Mouse (Mus musculus): ENCODE results near the gene Tecta. TPM values are rescaled to one million over a fixed set of nuclear protein-coding genes. Genes with fewer than 3 reads are reported as not detected.

Gene Tecta
- polyA plus RNA-seq, 1 experiment = 0.04 TPM

DNA sequence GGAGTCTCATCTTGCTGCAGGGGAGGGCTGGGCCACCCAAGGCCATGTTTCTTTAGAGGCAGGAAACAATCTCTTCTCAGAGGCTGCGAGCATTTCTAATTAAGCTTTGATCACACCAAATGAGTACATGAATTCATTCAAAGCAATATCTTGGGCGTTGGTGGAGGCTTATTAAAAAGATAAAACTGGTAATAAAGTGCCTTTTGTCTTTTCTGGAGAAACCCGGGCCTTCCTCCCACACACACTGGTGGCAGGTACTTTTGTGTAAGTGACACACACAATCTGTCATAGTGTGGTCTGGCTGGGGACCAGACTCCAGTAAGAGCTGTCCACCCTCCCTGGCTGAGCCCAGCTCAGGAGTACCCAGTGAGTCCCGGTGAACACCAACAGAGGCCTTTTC, 60.6 kb downstream of the Tecta start:
- WGBS = 70% methylated on average over 4 of the region's 4 CpGs
- no peak for DNase-seq (ENCODE audit: low read depth in 1 of 2, low spot score in 2 of 2)
- Histone ChIP-seq H3K36me3 (ENCODE audit: control insufficient read depth, insufficient read depth, low read length) (no peaks in the 10 kb centered on the region), H3K27me3 (ENCODE audit: control insufficient read depth, insufficient read depth, low read length) (no peaks in the 10 kb centered on the region), H3K27ac (ENCODE audit: insufficient read depth, low read length) (no peak overlapping the region), H3K4me1 (ENCODE audit: control insufficient read depth, insufficient read depth, insufficient read length) (no peaks in the 10 kb centered on the region), H3K4me3 (ENCODE audit: extremely low read depth, insufficient read depth, insufficient read length) (no peak overlapping the region)
- TF ChIP-seq CTCF (IDR thresholded peaks at IDR 0.05; ENCODE audit: extremely low read depth, insufficient read depth, insufficient read length, insufficient replicate concordance) (no peak), POLR2A (IDR thresholded peaks at IDR 0.05; ENCODE audit: low read depth, low read length) (no peak)

DNA sequence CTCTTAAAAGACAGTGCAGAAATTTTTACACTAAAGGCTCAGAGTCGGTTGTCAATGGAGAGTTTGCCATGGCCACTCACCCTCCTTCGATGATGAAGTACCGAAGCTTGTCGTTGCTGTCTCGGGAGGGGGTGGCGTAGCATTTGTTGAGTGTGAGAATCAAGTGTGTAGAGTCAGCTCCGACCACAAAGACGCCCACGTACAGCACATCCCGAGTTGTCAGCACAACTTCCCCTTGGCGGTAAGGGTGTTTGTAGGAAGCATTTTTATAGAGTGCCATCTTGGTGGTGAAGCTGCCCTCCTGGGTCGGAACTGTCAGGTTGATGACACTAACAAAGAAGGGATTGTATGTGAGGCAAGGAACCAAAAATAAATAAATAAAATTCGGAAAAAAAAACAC, 62.7 kb downstream of the Tecta start:
- no peak overlapping the region for H3K4me3 ChIP-seq (ENCODE audit: extremely low read depth, insufficient read depth, insufficient read length)
- no peaks in the 10 kb centered on the region for H3K4me1 ChIP-seq (ENCODE audit: control insufficient read depth, insufficient read depth, insufficient read length)
- no peaks in the 10 kb centered on the region for H3K36me3 ChIP-seq (ENCODE audit: control insufficient read depth, insufficient read depth, low read length)
- no peak overlapping the region for H3K27ac ChIP-seq (ENCODE audit: insufficient read depth, low read length)
- WGBS = 67% methylated on average over 13 of the region's 13 CpGs
- no peak for DNase-seq (ENCODE audit: low read depth in 1 of 2, low spot score in 2 of 2)
- TF ChIP-seq POLR2A (IDR thresholded peaks at IDR 0.05; ENCODE audit: low read depth, low read length) (no peak), CTCF (IDR thresholded peaks at IDR 0.05; ENCODE audit: extremely low read depth, insufficient read depth, insufficient read length, insufficient replicate concordance) (no peak)
- H3K27me3 ChIP-seq (ENCODE audit: control insufficient read depth, insufficient read depth, low read length) = no peaks in the 10 kb centered on the region

DNA sequence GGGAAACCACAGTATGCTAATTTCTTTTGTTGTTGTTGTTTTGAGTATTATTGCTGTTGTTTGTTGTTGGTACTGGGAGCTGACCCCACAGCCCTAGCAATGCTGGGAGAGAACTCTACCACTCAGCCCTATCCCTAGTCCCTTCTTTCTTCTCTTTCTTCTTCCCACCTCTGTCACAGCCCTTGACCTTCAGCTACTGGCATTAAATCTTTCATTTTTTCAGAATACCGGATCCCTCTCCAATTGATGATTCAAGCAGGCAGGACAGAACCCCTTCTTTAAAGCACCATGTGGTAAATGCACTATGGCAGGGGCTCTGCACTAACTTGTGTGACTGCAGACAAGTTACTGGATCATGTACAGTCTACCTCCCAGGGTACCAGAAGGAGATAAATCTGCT, 63.2 kb downstream of the Tecta start:
- no peak for DNase-seq (ENCODE audit: low read depth in 1 of 2, low spot score in 2 of 2)
- no peaks in the 10 kb centered on the region for H3K36me3 ChIP-seq (ENCODE audit: control insufficient read depth, insufficient read depth, low read length)
- H3K27me3 ChIP-seq (ENCODE audit: control insufficient read depth, insufficient read depth, low read length) = no peaks in the 10 kb centered on the region
- WGBS = 73% methylated on average over 1 of the region's 1 CpGs
- TF ChIP-seq POLR2A (IDR thresholded peaks at IDR 0.05; ENCODE audit: low read depth, low read length) (no peak), CTCF (IDR thresholded peaks at IDR 0.05; ENCODE audit: extremely low read depth, insufficient read depth, insufficient read length, insufficient replicate concordance) (no peak)
- no peaks in the 10 kb centered on the region for H3K4me1 ChIP-seq (ENCODE audit: control insufficient read depth, insufficient read depth, insufficient read length)
- no peak overlapping the region for H3K4me3 ChIP-seq (ENCODE audit: extremely low read depth, insufficient read depth, insufficient read length)
- no peak overlapping the region for H3K27ac ChIP-seq (ENCODE audit: insufficient read depth, low read length)

DNA sequence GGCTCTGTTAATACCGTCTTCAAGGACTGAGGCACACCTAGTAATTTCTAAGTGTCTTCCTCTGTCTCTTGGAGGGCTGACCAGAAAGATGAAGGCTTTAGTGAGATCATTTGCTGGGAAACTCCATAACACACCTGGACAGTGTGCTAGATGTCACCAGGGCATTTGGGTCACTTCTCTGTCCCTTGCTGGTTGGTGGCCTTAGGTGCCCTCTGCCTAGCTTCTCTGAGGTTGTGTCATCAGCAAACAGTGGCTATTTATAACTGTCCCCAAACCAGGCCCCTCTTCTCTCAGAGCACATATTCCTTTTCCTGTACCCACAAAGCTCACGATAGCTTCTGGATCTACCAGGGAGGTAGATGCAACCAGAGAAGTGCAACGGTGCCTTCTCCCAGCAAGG, 64.8 kb downstream of the Tecta start:
- Histone ChIP-seq H3K4me1 (ENCODE audit: control insufficient read depth, insufficient read depth, insufficient read length) (no peaks in the 10 kb centered on the region), H3K4me3 (ENCODE audit: extremely low read depth, insufficient read depth, insufficient read length) (no peak overlapping the region), H3K27ac (ENCODE audit: insufficient read depth, low read length) (no peak overlapping the region), H3K36me3 (ENCODE audit: control insufficient read depth, insufficient read depth, low read length) (no peaks in the 10 kb centered on the region), H3K27me3 (ENCODE audit: control insufficient read depth, insufficient read depth, low read length) (no peaks in the 10 kb centered on the region)
- TF ChIP-seq CTCF (IDR thresholded peaks at IDR 0.05; ENCODE audit: extremely low read depth, insufficient read depth, insufficient read length, insufficient replicate concordance) = no peak
- no peak for DNase-seq (ENCODE audit: low read depth in 1 of 2, low spot score in 2 of 2)
- 83% methylated on average over 3 of the region's 3 CpGs for WGBS

- no peaks in the 10 kb centered on the region for H3K27me3 ChIP-seq (ENCODE audit: control insufficient read depth, insufficient read depth, low read length)
- H3K4me1 ChIP-seq (ENCODE audit: control insufficient read depth, insufficient read depth, insufficient read length) = no peaks in the 10 kb centered on the region
- TF ChIP-seq CTCF (IDR thresholded peaks at IDR 0.05; ENCODE audit: extremely low read depth, insufficient read depth, insufficient read length, insufficient replicate concordance) = no peak
- TF ChIP-seq POLR2A (IDR thresholded peaks at IDR 0.05; ENCODE audit: low read depth, low read length) = no peak
- 83% methylated on average over 12 of the region's 12 CpGs for WGBS
- H3K4me3 ChIP-seq (ENCODE audit: extremely low read depth, insufficient read depth, insufficient read length) = no peak overlapping the region
- no peak overlapping the region for H3K27ac ChIP-seq (ENCODE audit: insufficient read depth, low read length)
- DNase-seq (ENCODE audit: low read depth in 1 of 2, low spot score in 2 of 2) = no peak
- H3K36me3 ChIP-seq (ENCODE audit: control insufficient read depth, insufficient read depth, low read length) = no peaks in the 10 kb centered on the region
These were observed 67.0 kb downstream of the Tecta start for GRCm38 (mm10) chr9:42332692-42333091.

- Histone ChIP-seq H3K27ac (ENCODE audit: insufficient read depth, low read length) (no peak overlapping the region), H3K4me3 (ENCODE audit: extremely low read depth, insufficient read depth, insufficient read length) (no peak overlapping the region), H3K36me3 (ENCODE audit: control insufficient read depth, insufficient read depth, low read length) (no peaks in the 10 kb centered on the region), H3K27me3 (ENCODE audit: control insufficient read depth, insufficient read depth, low read length) (no peaks in the 10 kb centered on the region), H3K4me1 (ENCODE audit: control insufficient read depth, insufficient read depth, insufficient read length) (no peaks in the 10 kb centered on the region)
- DNase-seq (ENCODE audit: low read depth in 1 of 2, low spot score in 2 of 2) = no peak
- 92% methylated on average over 7 of the region's 7 CpGs for WGBS
- TF ChIP-seq POLR2A (IDR thresholded peaks at IDR 0.05; ENCODE audit: low read depth, low read length) (no peak), CTCF (IDR thresholded peaks at IDR 0.05; ENCODE audit: extremely low read depth, insufficient read depth, insufficient read length, insufficient replicate concordance) (no peak)
These were observed 68.4 kb downstream of the Tecta start for GRCm38 (mm10) chr9:42331341-42331740.

- H3K4me1 ChIP-seq (ENCODE audit: control insufficient read depth, insufficient read depth, insufficient read length) = no peaks in the 10 kb centered on the region
- no peak overlapping the region for H3K27ac ChIP-seq (ENCODE audit: insufficient read depth, low read length)
- no peaks in the 10 kb centered on the region for H3K36me3 ChIP-seq (ENCODE audit: control insufficient read depth, insufficient read depth, low read length)
- 76% methylated on average over 9 of the region's 9 CpGs for WGBS
- no peaks in the 10 kb centered on the region for H3K27me3 ChIP-seq (ENCODE audit: control insufficient read depth, insufficient read depth, low read length)
- TF ChIP-seq CTCF (IDR thresholded peaks at IDR 0.05; ENCODE audit: extremely low read depth, insufficient read depth, insufficient read length, insufficient replicate concordance) = no peak
- no peak for TF ChIP-seq POLR2A (IDR thresholded peaks at IDR 0.05; ENCODE audit: low read depth, low read length)
- DNase-seq (ENCODE audit: low read depth in 1 of 2, low spot score in 2 of 2) = no peak
- no peak overlapping the region for H3K4me3 ChIP-seq (ENCODE audit: extremely low read depth, insufficient read depth, insufficient read length)
These were observed 70.0 kb downstream of the Tecta start for GRCm38 (mm10) chr9:42329753-42330152.
